Mouse (Mus musculus): Measurements from ENCODE around the gene Btbd35f17.
"Not testable (repeated sequence)": the region's sequence is repeated elsewhere in the genome, so short reads cannot be mapped to it uniquely, and the experiment has no call there.

Btbd35f17 gene

GRCm38 (mm10) chrX:4370336-4370735 is at the start of gene Btbd35f17:
Gene Btbd35f17, plus strand, starts transcription at chrX:4370636.
- not testable (repeated sequence) for DNase-seq

Measured in kidney, postnatal 10 days (tissue).